Mouse (Mus musculus) frontal cortex, postnatal 25 days (tissue): Measurements from ENCODE around the gene Ttl.

ENCODE experiments used
- DNase-seq, 2 experiments: peaks; one replicate each; pipeline ENCODE4 v3.0.0; 2022; ENCODE audit warnings: low spot score in 2 of 2

Ttl gene

DNA sequence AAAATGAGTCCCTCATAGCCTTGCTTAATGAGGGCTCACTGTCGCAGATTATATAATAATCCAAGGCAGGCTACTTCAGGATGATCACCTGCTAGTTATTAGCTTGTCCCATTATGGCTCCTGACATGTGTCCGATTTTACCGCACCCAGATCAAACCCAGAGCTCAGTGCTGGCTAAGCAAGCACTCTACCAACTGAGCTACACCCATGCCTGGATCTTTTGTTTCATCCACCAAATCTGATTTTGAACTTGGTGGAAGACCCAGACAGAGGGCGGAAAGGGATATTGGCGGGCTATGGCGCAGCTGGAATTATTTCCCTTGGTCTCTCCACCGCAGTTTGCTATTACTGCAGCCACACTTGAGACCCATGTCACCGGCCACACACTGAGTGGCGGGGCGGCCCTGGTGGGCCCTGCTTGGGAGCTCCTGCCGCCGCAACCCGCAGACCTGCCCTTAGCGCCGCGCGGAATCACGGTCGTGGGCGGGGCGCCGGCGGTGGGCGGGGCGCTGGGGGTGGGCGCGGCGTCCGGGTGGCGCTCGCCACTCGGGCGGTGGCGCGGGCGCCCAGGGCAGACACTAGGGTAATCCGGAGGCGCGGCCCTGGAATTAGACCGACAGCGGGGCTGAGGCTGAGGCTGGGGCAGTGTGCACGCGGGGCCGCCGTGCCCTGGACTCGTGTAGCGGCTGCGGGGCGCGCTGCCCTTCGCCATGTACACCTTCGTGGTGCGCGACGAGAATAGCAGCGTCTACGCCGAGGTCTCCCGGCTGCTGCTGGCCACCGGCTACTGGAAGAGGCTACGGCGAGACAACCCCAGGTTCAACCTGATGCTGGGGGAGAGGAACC lies at the start of gene Ttl:
TSS of gene Ttl (plus strand) at position 506 of the 846 bp plus-strand sequence.
- peak; percentile 57 to 67 for DNase-seq

DNA sequence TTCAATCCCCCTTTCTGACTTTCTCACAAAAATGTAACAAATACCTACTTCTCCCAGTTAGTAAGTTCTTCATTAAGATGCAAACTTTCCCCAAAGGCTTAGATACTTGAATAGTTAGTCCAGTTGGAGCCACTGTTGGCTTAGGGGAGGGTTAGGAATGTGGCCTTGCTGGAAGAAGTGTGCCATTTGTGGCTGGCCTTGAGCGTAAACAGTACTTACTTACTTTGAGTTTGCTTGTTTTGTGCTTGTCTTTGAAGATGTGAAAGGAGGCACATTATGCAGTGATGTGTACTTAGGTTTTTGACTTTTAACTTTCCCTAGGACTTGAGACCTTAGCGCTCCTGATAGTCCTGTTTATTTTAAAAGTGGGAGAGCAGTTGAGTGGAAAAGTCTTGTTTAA lies 45.6 kb upstream of the Ttl start:
- no peak for DNase-seq

DNA sequence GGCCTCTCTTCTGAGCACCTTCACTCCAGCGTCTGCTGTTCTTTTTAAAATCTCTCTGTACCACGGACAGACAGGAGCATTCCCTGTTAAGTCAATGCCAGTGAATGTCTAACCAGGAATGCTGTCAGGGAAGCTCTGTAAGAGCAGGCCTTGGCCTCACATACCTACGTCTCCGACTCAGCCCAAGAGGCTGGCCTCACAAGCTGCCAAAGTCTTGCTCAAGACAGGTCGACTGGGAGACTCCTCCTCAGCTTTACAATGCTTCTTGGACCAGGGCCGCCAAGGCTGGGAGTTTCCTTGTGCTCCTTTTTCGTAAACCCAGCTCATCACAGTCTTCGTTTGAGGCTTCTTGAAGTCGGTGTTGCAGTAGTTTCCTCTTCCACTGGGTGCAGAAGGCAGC lies 40.9 kb upstream of the Ttl start:
- no peak for DNase-seq

DNA sequence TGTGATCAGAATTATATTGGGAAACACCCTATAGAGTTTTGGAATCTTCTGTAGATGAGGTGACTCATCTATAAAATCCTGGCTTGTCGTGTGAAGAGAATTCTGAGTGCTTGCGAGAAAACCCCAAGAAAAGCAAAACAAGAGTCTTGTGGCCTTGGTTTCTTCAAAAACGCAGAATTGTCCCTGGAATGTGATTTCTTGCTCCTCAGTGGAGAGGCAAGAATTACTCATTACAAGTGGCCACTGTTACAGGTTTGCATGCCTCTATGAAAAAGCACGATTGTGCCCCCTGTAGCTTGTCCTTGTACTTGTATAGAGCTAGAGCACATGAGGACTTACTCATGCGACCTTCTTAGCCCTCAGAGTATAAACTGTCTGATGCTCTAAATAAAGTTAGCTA lies 30.4 kb upstream of the Ttl start:
- DNase-seq = no peak

DNA sequence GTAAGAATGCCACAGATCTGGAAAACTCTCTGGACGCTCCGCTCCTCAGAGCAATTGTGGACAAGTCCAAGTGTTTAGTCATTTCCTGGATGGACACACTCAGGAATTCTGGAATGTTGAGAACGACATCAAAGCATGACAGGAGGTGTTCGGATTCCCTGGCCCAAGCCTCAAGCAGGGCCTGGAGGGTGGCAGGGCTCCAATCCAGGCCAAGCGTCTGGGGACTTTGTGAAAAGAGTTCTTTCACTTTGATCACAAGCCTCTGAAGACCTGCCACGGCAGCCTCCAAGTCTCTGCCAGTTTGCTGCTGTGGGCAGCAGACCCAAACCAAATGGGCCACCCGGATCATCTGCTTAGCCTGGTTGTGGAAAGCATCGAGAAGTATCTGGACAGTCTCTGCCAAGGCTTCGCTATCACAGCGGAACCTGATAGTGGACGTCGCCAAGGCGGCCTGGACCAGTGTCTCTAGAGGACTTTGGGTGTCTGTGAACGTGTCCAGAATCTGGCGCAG lies 27.3 kb upstream of the Ttl start:
- DNase-seq = no peak

DNA sequence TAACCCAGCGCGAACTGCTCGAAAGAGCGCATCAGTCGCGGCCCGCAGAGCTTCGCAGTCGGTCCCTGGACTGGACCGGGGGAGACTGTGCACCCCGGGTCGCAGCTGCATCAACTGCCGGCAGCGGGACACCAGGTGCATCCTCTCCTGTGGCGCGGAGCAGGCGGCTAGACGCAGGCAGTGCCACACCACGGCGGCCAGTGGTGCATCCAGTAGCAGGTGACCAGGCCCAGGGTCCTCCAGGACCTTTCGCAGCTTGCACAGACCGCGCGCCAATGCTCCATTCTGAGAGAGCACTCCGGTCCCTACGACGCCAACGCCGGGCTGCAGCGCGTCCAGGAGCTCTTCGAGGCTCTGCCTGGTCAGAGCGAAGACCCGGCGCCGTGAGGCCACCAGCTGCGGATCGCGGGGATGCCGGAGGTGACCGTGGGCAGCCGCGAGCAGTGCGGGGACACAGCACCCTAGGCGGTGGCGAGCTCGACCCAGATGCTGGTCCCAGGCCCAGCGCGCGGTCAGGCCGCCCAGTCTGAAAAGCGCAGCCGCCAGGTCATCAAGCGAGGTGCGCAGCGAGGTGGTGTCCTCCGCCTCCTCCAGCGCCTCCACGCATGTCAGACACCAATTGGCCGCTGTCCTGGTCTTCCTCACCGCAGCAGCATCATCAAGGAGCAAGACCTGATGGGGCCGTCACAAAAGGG lies 26.7 kb upstream of the Ttl start:
- no peak for DNase-seq

DNA sequence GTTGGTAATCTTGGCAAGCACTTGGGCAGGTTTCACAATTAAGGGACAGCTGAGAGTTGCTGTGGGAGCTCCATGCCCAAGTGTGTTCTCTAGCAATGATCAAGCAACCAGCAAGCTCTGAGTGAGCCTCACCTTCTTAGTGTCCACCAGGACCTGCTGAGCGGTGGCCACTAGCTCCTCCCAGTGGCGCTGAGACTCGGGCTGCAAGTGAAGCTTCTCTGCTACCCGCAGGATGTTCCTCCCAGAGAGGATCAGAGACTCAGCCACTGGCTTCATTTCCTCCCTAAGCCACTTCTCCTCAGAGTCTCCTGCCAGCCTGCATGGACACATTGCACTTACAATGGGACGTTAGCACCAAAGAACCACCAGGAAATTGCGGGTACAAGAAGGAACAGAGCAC lies 25.2 kb upstream of the Ttl start:
- DNase-seq = no peak

DNA sequence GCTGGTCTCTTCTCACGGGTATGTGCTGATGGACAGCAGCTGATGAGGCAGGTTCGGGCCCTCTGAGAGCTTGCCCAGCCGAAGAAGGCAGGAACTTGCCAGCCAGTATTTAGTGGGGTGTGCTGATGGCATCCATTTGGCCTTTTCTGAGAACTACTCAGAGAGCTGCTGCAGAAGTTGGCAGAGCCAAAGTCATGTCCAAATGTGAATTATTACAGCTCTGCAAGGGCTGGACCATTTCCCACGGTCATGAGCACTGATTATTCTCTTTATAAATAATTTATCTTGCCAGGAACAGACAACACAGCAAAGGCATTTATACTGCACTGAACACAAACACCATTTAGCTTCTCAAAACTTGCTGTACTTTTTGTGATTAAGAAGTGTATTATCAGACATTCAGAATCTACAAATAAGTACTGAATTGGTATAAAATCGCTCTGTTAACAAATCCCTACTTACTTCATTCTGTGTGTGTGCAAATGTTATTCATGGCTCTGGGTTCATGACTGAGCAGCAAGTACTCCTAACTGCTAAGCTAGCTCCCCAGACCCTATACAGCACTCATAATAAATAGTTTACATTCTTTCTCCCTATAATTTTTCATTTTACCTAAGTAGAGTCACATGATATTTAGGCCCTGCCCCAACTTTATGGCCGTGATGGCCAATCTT lies 19.4 kb upstream of the Ttl start:
- no peak for DNase-seq

DNA sequence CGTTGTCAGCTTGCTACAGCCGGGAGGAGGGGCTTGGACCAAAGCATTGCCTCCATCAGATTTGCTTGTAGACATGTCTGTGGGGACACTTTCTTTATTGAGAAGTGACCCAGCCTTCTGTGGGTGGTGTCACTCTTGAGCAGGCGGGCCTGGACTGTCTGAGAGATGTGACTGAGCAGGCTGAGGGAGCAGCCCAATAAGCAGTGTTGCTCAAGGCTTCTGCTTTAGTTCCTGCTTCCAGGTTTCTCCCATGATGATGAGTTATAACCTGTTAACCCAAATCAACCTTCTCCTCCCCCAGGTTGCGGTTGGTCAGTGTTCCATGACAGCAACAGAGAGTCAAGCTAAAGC lies 18.9 kb upstream of the Ttl start:
- DNase-seq = no peak

DNA sequence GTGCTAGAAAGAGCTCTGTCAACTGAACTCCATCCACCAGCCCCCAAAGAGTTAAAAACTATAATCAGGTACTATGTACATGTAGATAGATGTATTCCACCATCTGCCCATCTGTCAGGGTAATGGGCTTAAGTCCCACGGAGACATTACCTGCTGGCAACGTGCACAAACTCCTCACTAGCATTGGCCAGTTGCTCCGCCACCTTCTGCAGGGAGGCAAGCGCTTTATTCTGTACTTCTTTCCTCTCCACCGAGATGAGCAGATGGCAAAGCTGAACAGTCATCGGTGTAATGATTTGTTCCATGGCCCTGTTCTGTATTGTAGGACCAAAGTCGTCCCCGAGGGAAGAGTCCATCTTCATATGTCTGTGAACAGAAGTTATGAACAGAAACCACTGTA lies 17.9 kb upstream of the Ttl start, which contains the start of gene Vinac1:
TSS of gene Vinac1 (minus strand) at position 362 of the 400 bp plus-strand sequence.
- DNase-seq = no peak

DNA sequence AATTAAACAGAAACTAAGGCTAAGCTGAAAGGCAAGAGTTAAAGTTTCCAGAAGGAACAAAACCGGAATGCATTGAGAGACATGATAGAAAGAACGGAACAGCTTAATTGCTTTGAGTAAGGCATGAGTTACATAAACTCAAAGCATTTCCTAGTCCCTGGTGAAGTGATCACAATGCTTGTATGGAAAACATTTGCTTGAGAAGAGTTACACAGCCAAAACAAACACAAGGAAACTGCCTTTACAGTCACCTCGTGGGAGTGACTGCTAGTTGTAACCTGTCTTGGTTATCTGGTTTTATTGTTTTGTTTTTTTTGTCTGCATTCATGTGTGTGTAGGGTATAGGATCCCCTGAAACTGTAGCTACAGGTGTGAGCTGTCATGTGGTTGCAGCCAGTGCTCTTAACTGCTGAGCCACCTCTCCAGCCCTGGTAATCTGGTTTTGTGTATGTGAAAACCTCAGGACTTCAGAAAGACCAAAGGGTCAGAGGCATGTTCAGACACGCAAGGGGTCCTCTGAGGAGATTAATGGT lies 13.2 kb upstream of the Ttl start:
- DNase-seq = no peak

DNA sequence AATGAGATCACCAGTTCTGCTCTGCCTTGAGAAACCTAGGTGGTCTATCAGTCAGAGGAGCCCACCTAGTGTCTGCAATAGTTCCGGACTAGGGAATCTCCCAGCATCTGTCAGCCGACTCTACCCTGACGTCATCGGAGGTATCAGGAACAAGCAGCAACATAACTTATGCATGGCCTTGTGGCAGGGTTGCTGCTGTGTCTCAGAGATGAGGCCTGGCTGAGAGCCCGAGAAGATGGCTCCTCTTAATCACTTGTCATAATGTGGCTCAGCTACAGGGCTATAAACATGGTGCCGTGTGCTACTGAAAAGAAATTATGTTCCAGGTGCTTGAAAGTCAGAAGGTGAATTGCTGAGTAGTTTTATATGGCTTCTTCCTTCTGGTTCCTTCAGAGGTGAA lies 10.0 kb upstream of the Ttl start:
- no peak for DNase-seq

DNA sequence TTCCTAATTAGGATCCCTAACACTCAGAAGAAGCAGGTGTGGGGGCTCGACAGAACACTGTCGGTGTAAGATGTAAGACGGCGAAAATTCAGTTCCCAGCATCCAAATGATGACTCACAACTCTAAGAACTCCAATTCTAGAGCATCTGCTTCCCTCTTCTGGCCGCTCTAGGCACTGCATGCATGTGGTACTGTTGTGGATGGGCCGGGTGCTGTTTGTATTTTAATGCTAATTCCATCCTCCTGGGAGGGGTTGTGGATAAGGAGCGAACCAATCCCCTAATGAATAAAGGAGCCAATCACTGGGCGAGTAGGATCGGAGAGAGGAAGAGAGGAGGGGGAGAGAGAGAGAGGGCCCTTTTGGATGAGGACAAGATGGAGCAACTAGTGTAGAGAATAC lies 9.1 kb upstream of the Ttl start:
- no peak for DNase-seq

DNA sequence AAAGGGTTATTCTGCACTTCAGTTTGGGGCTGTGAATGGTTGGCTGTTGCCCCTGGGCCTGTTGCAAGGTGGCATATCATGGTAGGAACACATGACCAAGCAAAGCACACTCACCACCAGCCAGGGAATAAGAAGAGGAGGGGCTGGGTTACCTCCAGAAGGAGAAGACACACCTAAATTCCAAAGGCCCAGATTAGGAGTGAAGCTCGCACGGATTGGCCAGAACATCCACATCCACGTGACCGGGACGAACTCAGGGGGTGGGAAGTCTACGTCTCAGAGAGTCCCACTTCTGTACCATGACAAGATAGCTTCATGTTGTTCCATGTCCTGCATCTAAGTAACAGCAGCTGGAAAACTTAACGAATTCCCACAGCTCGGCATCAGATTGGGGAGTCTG lies 8.5 kb upstream of the Ttl start:
- no peak for DNase-seq

DNA sequence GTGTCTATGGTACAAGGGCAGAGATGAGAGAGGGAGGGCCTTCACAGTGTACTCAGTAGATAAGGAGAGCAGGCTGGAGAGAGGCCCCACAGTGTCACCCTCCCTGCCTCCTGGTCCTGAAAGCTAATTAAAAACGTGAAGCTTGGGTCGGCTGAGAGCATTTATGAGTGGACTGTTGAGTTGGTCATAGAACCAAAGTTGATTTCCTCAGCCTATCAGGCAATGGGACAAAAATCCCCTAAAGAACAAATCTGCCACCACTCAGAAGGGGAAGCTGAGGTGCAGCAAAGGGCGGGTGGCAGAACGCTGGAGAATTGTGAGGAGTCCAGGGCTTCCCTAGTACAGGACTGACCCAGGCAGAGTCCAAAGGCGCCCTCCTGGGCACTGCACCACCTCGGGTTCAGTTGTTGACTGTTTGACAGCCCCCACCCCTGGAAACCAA lies 7.8 kb upstream of the Ttl start:
- DNase-seq = no peak

DNA sequence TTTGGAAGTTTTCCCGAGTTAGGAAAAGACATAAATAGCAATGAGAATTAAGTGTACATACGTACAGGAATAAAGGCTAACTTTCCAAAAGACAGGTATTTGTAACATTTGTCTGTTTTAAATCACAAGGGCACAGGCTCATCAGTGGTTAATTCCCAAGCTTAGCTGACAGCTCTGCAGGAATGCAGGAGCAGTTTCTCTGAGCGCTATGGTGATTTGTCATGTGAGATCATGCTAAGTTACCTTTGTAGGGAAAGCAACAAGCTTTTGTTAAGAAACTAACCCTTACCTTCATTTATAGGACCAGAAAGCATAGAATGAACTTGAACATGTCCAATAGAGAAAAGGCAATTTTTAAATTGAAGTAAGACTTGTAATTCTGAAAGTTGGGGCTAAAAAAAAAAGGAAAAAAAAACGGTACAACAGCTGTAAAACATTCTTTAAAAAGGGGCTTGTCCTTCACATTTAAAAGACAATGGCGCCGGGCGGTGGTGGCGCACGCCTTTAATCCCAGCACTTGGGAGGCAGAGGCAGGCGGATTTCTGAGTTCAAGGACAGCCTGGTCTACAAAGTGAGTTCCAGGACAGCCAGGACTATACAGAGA lies 4.2 kb upstream of the Ttl start:
- DNase-seq = no peak

DNA sequence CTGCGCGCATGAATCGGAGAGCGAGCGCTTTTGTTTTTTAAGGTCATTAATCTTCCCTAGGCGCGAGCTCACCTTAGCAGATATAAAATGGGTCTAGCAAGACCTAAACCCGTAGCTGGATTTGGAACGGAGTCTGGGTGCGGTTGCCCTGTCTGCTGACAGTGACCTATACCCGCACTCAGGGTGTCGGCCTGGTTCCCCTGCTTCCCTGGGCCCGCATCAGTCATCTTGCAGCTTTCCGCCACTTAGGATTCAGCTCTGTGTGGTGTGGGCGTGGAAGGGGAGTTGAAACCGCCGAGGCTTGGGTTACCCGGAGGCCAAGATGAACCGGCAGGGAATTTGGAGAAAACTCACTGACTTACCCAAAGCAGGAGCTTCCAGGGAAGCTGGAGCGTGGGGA lies 584 bp downstream of the Ttl start:
- peak in 1 of 2 experiments; percentile 26 for DNase-seq

DNA sequence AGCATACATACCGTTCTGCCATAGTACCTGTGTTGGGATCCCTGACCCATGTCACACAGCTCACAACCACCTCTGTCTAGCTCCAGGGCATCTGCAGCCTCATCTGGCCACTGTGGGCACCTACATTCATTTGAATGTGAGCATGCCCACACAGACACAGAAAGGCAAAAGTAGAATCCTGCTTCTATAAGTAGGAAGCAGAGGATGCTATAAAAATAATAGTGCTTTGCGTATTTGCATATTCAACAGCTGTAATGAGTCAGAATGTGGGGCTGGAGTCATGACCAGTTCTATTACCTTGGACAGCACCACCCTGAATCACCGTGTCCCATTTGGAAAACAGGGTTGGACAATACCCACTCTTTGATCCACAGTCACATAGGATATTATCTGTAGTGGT lies 4.6 kb downstream of the Ttl start:
- no peak for DNase-seq

DNA sequence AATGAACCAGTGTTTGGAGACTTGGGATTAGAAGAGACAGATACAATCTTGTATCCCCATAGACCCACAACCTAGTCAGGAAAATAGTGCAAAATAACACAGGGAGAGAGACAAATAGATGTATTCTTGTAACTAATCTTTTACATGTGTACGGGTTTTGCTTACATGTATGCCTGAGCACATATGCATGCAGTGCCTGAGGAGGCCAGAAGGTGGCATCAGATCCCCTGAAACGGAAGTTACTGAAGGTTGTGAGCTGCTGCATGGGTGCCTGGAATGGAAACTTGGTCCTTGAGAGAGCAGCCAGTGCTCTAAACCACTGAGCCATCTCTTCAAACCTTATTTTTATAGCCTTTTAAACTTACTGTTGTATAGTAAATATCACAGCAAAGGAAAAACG lies 12.6 kb downstream of the Ttl start:
- DNase-seq = no peak

DNA sequence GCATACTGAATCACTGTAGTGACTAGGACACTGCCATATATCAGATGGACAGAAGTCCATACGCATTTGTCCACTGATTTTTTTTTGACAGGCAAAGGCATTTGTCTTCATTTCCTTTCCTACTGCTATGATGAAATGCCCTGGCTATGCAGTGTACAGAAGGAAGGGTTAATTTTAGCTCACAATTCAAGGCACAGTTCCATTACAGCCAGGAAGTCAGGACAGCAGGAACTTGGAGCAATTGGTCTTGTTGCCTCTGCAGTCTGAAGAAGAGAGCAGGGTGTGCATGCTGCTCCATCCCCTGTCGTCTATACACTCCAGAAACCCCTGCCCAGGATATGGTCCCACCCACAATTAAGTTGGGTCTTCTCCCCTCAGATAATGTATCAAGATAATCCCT lies 13.5 kb downstream of the Ttl start:
- no peak for DNase-seq

DNA sequence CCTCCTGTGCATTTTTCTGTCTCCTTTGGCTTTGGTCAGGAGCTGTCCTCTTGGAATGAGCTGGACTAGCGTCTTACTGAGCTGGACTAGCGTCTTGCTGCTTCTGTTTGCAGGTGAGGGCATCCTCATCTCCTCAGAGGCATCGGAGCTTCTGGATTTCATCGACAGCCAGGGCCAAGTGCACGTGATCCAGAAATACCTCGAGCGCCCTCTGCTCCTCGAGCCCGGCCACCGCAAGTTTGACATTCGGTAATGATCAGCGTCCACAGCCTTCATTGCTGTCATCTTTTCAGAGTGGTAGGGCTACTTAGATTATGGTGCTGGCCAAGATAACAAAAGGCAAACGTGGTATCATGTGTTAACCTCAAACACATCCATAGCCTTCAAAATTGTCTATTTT lies 15.4 kb downstream of the Ttl start:
- no peak for DNase-seq

DNA sequence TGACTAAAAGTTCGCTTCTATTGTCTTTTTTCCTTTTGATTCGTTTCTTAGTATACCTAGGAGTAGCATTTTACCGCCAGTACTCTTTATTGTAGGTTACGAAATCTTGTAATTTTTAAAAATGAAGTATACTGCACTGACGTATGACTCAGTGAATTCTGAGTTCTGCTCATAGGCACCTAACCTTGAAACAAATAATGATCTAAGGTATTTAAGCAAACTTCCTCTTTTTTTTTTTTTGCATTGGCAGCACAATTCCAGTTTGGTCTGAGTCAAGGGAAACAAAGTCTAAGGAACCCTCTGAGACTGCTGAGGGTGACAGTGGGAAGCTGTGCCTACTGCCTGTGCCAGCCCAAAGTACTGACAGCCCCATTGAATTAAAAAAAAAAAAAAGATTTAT lies 17.8 kb downstream of the Ttl start:
- DNase-seq = no peak
